Mouse (Mus musculus) lung, postnatal 25 days (tissue): ENCODE results near the gene Gm29776.

Experiments
- DNase-seq: peaks from one replicate; pipeline ENCODE4 v3.0.0; 2022; ENCODE audit warnings: low spot score

Gene Gm29776

DNA sequence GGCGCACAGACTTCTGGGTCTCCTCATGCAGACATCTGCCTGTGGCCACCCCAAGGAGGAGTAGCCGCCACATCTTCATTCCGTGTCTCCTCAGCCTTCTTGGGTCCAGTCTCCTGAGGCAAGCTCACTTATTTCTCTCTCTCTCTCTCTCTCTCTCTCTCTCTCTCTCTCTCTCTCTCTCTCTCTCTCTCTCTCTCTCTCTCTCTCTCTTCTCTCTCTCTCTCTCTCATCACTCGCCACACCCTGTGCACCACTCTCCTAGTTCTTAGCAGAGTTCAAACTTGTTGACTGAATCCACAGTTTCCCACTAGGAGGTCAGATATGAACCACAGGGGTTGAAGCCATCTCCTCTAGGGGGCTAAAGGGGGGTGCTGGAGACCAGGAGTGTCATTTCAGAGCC, at the start of gene Gm29776:
Gm29776 (minus strand) TSS at position 101 of the 400 bp plus-strand sequence.
- DNase-seq: no peak

DNA sequence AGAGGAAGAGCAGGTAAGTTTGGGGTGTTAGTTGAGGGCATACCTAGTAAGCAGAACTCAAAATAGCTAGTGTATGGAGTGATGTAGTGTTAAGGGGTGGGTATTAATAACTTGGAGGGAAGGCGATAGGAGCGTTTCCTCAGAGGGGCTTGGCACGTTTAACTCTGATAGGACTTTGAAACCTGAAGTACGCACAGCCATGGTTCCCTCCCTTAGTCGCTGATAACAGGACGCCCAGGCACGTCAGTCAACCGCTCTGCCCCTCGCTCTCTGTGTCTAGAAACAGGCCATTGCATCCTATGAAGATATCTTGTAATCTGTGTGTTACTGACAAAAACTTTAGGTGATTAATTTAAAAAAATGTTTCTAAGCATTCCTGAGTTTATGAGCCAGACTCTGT, 47.4 kb upstream of the Gm29776 start:
- no peak for DNase-seq

DNA sequence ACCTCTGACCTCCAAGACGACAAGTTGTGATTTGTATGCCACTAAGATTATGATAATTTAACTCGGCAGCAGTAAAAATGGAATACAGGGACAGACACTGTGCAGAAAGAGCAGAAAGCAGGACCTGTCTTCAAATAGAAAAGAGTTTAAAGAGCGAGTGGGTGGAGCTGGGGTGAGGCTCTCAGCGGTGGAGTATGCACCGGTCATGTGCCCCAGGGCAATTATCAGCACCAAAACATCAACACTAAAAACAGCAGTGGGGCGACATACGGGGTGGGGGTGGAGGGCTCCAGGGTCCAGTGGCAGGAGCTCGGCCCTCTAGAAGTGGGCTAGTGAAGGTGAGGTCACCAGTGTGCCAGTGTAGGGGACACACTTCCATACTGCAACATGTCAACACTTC, 45.8 kb upstream of the Gm29776 start:
- no peak for DNase-seq

DNA sequence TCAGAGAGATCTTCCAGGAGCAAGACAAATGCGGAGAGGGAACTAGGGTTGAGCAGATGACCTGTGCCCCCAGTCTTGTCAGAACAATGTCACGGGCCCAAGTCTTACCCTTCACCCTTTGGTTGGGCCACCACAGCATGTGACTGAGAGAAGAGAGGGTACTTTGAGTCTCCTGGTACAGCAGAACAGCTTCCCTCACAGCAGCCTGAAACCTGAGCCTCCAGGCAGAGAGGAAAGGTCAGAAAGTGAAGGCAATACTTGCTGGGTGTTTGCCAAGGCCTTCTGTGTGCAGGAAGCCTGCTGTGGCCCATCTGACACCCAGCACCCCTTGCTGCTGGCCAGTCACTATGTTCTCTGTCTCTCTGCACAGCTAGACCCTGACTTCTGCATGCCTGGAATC, 43.7 kb upstream of the Gm29776 start:
- peak; percentile 10 for DNase-seq

DNA sequence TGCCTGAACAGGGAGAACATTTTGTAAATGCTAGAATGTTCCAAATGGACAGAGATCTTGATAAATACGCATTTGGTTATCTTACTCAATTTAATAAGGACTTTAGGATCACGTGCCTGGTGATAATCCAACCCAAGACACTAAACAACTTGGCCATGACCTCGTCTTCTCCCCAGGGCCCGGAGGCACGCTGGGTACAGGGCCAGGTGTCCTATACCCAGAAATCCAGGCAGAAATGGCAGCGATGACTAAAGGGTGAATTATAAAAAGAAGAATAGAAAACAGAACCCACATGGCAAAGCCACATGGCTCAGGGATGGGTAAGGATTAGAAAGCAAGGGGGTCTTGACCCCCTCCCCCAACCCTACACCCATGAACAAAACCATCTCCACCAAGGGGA, 43.1 kb upstream of the Gm29776 start:
- DNase-seq: no peak

DNA sequence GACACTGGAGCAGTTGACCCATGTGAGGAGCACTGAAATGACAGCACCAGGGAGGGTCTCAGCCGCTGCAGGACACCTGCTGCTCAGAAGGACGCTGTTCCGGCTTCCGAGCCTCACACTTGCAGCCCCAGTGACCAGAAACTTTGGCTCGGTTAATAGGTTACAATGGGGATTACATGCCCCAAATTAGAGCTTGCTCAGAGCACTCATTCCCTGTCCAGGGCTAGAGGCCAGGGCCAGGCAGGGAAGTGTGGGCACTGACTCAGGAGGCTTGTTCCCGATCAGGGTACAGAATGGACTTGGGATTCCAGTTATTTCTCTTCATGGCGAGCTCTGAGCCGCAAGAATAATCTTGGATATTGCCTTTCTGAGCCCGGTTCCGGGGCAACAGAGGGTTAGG, 39.0 kb upstream of the Gm29776 start:
- no peak for DNase-seq

DNA sequence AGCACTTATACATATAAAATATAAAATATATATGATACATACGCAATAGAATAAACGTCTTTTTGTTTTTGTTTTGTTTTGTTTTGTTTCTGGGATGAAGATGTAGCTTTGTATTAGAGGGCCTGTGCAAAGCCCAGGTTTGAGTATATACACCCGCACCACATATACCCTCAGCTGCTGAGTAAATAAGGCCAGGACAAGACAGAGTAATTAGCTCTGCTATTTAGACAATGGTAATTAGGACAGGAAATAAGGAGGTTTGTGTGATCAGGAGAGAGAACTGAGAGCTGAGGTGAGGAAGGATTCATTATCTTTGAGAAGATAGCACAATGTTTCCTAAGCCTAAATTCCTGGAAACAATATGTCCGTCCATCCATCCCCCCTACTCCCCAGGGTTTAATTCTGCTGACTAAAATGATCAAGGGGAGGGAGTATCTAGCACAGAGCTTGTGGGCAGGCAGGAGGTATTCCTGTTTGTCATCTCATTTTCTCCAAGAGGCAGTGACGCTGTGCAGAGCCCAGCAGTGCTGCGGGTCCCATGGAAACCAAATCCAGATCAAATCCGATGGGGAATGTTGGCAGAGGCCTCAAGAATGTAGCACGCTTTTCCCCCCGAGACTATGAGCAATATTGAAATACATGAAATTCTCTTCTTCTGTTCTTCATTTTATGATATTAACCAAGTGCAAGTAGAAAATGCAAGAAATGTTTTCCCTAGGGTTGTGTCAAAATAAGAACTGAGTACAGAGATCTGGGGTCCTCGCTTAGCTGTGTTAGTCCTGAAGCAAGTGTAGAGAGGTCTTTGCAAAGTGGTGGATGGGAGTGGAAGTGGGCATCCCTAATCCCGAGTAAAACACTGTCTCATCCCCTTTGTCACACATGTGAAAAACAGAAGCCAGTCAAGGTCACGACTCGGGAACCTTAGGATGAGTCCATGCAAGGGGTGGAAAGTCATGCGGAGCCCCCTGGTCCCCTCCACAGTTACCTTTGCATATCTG, 38.2 kb upstream of the Gm29776 start:
- DNase-seq: no peak

DNA sequence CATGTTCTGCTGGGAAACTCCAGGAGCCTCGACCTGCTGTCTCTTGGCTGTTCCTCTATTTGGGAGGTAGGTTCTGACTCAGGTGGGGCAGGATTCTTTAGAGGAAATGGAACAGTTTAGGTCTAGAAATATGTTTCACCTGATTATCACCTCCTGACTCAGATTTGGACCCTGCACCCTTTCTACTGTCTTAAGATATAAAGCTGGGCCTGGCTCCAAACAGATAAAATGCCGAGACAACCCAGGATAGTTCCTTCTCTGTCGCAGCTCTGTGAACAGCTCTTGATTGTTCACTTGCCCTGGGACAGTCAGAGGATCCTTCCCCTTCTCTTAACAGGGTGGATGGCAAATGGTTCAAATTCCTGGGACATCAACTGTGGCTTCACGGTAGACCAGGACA, 36.6 kb upstream of the Gm29776 start:
- no peak for DNase-seq

DNA sequence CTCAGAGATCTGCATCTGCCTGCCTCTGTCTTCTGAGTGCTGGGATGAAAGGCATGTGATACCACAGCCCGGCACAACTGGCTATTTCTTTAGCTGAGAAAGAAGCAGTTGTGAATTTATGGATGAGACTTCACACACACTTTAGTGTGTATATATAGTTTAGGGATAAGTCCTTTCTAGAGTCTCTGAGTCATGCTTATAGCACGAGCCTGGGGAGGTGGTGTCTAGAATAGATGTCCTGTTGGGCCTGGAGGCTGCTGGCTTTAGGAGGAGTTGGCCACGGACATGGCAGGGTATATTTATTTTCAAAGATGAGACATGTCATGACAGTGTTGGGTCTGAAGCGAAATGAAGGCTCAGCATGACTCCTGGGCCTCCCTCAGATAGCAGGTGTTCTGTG, 35.4 kb upstream of the Gm29776 start:
- no peak for DNase-seq

DNA sequence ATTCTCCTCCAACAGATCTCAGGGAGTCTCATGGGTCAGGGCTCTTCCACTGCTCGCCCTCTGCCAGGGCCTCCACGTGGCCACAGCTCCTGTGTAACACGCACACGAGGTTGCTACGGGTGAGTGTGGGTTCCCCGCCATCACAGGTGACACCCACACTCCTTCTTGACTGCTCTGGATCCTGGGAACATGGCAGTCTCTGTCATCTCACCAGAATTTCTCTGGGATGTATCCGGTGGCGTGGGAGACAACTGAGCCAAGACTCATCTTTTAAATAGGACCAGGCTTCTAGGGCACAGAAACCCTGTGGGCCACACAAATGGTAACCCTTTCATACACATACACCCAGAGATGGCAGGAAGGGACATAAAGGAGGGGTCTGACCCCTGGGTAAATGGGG, 33.6 kb upstream of the Gm29776 start:
- DNase-seq: no peak

DNA sequence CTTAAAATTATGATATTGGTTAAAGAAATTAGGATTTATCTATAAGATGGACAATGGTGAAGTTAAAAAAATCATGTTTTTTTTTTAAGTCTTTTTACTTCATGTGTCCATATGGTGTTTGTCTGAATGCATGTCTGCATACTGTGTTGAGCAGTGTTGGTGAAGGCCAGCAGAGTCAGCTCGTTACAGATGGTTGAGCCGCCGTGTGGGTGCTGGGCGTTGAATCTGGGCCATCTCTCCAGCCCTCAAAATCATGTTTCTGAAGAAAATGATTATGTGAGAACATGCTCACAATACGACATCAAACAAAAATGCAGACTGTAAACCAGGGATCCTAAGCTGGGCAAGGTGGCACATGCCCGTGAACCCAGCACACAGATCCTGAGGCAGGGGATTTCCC, 31.7 kb upstream of the Gm29776 start:
- DNase-seq: no peak

DNA sequence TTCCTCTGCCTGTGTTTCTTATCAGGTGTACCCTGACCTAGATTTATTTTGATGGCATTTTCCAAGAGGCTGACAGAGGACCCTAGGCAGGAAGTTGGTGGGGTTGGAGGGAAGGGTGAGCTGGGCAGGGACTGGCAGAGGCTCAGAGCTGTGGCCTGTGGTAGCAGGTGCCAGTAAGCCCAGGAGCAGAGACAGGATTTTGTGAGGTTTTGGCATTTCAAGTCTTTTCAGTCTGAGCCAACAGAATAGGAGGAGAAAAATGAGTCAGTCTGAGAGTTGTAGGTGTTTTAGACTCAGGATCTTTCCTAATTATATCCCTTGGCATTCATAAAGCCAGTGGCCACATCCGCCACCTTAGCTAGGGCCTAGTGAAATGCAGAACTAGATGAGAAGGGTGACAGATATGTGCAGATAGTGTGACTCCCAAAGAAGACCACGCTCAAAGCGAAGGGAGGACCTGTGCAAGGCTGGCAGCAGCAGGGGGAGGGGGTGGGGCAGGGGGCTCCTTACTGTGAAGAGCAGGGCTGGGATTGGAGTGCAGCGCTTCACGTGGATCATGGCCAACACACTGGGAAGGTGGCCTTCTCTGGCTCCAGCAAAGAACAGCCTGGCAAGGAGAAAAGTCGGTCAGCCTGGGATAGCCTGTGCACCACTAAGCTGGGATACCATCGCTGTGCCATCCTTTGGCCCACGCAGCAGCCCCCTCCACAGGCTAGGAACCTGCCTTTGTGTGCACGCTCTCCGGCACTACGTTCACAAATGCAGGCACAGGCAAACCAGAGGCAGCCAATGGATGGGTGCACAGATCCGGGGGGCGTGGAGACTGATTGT, 30.4 kb upstream of the Gm29776 start:
- DNase-seq: no peak

DNA sequence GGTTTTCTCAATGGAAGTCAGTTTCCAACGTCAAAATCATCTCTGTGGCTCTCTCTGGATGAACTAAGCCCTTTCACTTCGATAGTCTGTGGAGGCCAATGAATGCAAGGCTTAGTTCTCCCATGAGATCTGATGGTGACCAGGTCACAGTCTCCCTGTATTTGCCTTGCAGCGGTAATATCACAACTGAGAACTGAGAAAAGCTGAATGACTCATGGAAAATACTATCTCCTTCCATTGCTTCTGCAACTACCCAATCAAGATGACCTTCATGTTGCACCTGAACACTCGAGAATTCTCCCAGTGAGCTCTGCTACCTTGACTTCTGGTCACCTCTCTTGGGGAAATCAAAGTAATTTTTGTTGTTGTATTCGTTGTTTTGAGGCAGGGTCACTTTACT, 28.9 kb upstream of the Gm29776 start:
- DNase-seq: no peak

DNA sequence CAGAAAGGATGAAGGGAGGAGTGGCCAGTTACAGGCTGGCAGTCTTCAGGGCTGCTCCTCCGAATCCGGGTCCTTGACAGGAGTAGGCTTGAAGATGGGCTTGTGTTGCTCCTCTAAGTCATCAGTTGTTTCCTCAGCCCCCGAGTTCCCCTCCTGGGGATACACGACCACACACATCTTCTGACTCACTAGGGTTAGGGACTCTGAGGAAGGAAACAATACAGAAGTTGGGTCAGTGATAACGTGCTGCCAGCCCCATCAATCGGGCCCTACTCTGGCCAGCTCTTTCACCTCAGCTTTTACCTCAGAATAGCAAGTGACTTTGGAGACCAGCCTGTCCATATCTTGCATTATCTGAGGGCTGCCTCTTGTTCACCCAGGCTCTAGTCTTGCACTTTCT, 25.4 kb upstream of the Gm29776 start:
- DNase-seq: no peak

DNA sequence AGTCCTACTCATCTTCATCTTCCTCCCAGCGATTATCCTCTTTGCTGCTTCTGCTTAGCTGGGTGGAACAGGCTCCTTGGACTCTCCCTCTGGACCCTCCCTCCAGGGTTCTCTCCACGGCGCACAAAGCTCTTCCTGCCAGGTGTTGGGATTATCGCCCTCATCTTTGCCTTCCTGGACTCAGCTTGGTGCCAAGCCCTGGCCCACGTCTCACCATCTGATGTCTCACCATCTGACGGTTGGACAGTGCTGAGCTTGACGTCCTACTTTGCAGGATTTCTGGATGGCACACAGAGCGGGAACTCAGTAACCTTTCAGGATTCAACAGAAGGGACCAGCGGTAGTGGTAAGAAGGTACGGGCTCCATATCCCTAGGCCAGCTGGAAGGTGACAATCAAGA, 23.1 kb upstream of the Gm29776 start:
- DNase-seq: no peak

DNA sequence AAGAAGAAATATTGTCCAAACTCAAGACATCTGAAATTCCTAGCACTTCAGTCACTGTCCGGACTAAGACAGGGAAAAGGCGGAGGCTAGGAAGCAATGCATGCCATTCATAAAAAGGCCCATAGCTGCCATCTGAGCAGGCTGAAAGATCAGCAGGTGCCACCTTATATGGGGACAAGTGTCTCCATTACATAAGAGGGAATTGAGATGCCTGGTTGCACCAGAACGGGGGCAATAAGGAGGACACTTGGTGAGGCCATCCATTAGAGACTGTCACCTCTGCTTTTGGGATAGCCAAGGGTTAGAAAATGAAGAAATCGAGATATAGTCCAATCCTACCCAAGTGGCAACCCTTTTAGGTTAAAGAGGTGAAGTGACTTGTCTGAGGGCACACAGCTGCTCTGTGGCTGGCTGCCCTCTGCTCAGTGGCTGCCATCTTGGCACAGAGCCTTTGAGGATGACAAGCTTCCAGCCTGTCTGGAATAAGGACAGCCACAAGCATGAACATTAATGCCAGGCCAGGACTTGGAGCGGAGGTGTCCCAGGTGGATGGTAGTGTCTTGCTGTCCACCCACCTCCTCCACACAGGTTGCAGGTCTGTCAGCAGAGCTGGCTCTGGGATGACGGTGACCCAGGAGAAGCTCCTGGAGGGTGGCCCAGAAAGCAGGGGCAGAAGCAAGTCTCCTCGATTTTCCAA, 22.2 kb upstream of the Gm29776 start:
- DNase-seq: no peak

DNA sequence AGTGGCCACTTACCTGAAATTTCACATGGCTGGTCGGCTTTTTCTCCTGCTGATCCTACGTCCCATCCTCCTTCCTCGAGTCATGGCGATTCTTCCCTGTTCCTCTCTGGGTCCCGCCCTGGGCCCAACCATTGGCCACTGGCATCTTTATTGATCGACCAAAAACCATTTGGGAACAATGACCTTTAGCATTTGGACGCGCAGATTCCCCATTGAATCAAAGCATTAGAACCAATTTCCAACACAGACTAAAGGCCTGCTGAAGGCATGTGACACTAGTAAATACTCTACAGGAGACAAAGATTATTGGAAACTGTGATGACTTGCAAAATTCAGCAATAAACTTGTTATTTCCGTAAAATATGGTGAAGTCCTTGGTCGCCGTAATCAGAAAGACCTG, 21.4 kb upstream of the Gm29776 start:
- DNase-seq: no peak

DNA sequence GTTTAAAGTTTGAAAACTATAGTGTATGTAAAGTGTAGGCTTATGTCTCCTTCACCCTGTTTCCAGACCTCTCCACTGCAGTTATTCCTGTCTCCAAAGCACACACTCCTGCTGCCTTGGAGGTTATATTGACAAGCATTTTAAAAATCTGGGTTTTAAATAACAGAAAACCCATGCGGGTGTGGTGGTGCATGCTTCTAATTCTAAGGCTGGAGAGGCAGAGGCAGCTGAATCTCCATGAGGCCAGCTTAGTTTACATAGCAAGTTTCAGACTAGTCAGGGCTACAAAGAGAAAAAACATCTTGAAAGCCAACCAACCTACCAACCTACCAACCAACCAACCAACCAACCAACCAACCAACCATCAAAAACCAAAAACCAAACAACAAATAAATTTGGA, 16.8 kb upstream of the Gm29776 start:
- no peak for DNase-seq

DNA sequence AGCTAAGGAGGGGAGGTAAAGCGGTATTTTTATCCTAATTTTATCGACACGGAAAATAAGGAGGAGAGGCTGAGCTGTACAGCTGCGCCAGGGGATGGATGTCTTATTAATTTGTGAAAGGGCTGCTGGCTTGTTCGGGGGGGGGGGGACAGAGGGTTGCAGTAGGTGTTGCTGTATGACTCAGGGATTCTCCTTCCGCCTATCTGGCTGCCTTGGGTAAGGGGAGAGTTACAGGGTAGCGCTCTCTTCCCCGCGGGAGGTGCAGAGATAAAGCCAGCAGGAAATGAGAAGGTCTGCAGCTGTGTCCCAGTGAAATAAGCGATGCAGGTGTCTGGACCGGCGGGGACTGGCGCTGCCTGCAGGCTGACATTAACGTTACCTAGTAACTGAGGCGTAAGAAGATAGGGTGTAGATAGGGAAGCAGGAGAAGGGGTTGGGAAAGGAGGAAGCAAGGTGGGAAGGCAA, 16.0 kb upstream of the Gm29776 start:
- no peak for DNase-seq

DNA sequence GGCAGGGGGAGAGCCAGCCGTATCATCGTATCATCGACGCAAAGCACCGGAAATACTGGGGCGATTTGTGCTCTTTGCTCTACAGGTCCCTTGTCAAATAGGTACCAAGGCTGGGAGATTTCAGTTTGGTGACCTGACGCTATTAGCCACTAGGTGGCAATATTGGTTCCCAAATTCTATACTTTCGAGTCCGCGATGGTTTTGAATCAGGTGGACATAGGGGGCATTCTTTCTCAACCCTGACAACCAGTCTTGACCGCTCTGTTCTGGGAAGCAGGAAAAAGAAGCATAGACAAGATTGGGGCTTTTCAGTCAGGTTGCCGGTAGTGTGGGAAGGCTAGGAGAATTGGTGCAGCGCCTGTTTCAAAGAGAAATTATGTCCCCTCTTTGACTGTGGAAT, 15.5 kb upstream of the Gm29776 start:
- DNase-seq: peak; percentile 70

DNA sequence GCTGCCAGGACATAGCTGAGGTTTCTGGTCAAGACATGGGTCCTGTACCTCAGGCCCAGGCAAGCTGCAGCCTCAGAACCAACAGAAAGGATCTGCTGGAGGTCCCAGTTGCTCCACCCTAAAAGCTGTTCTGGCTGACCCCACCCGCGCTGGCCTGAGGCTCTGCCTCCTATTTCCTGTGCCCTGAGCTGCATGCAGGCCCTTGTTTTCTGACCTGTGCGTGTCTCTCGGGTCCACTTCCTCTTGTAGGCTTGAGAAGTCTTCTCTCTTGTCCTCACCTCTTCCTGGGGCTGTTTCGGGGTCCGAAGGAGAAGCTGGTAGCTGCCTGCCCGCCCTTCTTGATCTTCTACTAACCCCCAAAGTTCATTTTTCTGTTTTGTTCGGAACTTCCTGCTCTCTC, 14.2 kb upstream of the Gm29776 start:
- peak; percentile 23 for DNase-seq

DNA sequence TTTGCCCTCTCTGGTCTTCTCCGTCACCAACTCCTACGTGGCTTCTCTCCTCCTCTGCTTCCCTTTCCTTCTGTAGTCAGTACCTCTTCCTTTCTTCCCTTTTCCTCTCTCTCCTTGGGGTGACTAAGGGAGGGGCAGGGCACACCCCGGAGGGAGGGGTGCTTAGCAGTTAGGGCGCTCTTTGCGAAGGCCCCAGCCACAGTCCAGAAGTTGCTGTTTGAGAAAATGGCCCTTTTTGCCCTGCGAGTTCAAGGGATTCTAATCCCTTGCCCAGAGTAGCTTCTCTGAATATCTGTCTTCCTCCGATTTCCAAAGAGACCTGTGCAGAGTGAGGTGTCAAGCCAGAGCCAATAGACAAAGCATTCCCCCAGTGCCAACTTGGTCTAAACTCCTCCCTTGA, 13.4 kb upstream of the Gm29776 start, which contains the start of gene Cebpe:
Cebpe (minus strand) TSS at position 101 of the 400 bp plus-strand sequence.
- no peak for DNase-seq
